Mouse (Mus musculus): ENCODE measurements around the gene Hist1h2be.
A peak's percentile ranks its signal among the peaks of the same experiment; 100 is the strongest.
"Not testable (repeated sequence)": the region's sequence is repeated elsewhere in the genome, so short reads cannot be mapped to it uniquely, and the experiment has no call there.

- not testable (repeated sequence) for TF ChIP-seq CTCF (IDR thresholded peaks at IDR 0.05; ENCODE audit: insufficient read depth, low read length)
- TF ChIP-seq POLR2A (IDR thresholded peaks at IDR 0.05; ENCODE audit: borderline replicate concordance, extremely low read depth, low read depth, low read length): peak; percentile 35; the same call in 1 of the 2 replicates
Observed at GRCm38 (mm10) chr13:23542999-23543607, 77.8 kb downstream of the Hist1h2be start, which contains the start of gene Hist1h2bh.

Data from lung, adult 2 months (tissue).